Mouse (Mus musculus) E14TG2a.4 (cell line): Measurements from ENCODE around the gene Dgkg.

Experiments used
- CTCF ChIP-seq: conservative IDR thresholded peaks from 2 replicates; pipeline ENCODE4 v1.5.1; 2014; ENCODE audit warnings: low read length
- NANOG ChIP-seq: IDR thresholded peaks from 2 replicates; pipeline ENCODE4 v1.6.1; 2014; ENCODE audit warnings: borderline replicate concordance, low read length, mixed read lengths
- POU5F1 ChIP-seq: IDR thresholded peaks from 2 replicates; pipeline ENCODE4 v1.6.1; 2014; ENCODE audit warnings: low read length, borderline replicate concordance

GRCm38 (mm10) chr16:22501855-22502254 is 155.2 kb downstream of the Dgkg start:
- TF ChIP-seq CTCF (no peak), NANOG (no peak), POU5F1 (no peak)
